Mouse (Mus musculus): ENCODE data around the gene Npepps.
"Not testable (repeated sequence)": the region's sequence is repeated elsewhere in the genome, so short reads cannot be mapped to it uniquely, and the experiment has no call there.

Gene Npepps

DNA sequence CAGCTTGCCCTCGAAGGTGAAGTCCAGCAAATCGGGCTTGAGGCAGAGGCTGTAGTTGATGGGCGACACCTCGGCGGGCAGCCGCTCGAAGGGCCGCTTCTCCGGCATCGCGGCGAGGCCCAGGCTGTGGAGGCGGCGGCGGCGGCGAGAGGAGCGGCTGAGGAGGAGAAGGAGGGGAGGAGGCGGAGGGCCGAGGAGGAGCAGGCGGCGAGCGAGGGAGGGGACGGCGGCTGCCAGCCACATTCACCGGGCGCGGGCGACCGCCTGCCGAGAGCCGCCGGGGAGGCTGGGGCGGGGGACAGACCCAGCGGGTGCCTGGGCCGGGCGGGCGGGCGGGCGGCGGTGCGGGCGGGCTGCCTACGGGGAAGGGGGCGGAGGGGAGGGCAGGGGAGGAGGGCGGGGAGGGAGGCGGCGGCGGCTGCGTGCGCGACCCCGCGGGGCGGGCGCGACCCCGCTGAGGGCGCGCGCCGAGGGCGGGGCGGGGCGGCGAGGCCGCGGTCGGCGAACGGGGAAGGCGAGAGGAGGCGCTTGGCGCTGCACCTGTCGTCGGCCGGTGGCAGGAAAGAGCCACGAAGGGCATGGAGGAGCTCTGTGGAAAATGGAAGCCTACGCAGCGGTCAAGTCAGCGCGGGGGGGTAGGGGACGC lies at the start of gene Npepps:
TSS of gene Npepps (minus strand) at position 423 of the 646 bp plus-strand sequence.
- DNase-seq (ENCODE audit: low spot score in 2 of 2) = peak; percentile 54 to 66

DNA sequence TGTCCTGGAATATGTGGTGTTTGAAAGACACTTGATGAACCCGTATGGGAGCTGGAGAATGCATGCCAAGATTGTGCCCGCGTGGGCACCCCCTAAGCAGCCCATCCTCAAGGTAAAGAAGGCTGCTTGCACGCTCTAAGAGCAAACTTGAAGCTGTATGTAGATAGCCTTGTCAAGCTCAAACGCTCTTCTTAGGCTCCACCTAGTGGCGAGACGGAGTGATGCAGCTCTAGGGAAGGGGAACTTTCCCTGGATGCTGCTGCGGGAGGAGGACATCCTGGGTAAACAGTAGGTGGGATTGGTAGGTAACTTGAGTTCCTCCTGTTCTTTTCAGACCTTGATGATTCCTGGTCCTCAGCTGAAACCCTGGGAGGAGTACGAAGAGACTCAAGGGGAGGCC lies 47.7 kb upstream of the Npepps start:
- DNase-seq (ENCODE audit: low spot score in 2 of 2) = peak; percentile 62 to 68

DNA sequence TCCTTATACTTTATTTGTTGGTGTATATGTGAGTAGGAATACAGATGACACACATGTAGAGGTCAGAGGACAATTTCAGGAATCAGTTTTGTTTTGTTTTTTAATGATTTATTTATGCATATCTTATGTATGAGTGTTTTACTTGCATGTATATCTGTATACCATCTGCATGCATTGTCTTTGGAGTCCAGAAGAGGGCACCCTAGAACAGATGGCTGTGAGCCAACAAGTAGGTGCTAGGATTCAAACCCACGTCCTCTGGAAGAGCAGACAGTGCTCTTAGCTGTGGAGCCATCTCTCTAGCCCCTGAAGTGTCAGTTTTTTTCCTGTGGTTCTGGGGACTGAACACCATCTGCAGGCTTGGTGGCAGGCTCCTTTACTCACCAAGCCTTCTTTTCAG lies 44.8 kb upstream of the Npepps start:
- DNase-seq (ENCODE audit: low spot score in 2 of 2) = no peak

DNA sequence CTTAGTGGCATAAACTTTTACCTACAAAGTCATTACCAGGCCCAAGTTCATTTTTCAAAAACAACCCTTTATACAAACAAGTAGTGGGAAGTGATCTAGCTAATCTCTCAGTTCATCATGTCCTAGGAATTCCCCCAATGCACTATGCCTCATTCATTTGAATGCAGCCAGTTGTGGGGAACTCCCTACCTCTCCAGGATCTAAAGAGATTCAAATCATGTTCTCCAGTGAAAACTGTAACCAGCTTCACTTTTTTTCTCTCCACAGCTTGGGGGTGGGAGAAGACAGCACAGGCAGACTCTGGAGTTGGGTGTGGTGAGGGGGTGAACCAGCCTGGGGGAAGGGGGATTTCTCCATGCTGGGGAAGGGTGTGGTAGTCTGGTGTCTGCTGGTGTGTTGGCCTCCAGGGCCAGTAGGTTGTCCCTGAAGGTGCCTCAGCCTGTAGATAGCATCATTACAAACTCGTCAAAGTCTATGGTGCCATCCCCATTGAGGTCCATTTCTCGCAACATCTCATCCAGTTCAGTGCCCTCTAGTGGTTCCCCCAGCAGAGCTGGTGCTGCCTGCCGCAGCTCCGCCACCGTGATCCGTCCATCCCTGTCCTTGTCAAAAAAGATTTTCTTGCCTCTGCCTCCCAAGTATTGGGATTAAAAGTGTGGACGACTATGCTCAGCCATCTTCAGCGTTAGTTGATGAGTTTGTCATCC lies 41.6 kb upstream of the Npepps start:
- not testable (repeated sequence) for DNase-seq (ENCODE audit: low spot score in 2 of 2)

DNA sequence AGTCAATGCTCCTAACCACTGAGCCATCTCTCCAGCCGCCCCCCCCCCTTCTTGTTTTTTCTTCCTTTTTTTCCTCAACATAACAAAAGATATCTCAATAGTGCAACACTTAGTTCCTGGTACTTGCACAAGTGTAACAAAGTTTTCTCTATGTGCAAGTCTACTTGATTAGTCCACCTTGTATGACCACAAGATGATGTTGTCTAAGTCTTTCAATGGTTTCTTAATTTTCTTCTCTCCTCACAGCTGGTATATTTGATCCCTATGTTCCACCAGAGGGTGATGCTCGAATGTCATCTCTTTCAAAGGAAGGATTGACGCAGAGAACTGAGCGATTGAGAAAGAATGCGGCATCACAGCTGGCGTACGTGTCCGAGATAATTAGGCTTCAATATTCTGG lies 40.8 kb upstream of the Npepps start:
- no peak for DNase-seq (ENCODE audit: low spot score in 2 of 2)

DNA sequence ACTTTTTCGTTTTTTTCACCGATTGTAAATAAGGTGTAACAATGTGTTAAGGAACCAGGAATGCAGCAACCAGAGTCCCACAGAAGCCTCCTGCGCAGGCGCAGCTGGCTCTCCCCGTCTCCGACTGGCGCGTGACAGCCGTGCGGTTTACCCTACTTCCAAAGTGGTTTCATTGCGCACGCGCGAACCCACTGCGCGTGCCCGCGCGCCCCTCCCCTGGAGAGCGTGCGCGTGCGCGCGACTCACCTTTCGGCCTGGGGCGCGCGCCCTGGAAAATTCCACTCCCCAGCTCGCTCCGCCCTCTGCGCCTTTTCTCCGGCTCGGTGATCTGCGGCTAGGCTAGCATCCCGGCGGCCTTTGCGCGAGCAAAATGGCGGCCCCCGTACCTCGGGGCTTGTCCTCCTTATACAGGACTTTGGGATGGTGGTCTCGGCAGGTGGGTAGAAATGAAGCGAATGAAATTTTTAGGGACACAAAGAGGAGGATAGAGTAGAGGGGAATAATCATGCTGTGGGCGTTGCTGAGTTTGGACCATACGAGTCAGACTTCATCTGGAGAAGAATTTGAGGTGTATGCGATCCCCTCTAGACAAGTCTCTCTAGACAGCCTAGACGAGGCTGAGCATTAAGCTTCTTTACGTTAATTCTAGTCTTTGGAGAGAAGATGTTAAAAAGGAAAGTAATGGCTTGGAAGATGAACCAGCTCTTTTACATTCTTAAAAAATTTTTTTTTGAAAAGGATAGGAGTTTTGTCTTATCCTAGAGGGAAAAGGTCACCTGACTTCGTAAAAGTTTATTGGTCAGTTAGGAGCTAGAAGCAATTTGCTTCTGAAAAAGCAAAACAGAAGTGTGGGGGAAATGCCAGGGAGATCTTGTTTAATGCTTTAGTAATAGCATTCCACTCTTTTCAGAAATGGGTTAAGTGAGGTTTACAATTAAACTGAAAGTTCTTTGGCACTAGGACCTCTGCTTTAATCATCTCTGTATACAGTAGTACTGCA lies 35.4 kb upstream of the Npepps start, which contains the start of gene Mrpl45:
TSS of gene Mrpl45 (plus strand) at position 213 of the 1,000 bp plus-strand sequence.
- peak; percentile 97 to 100 for DNase-seq (ENCODE audit: low spot score in 2 of 2)

DNA sequence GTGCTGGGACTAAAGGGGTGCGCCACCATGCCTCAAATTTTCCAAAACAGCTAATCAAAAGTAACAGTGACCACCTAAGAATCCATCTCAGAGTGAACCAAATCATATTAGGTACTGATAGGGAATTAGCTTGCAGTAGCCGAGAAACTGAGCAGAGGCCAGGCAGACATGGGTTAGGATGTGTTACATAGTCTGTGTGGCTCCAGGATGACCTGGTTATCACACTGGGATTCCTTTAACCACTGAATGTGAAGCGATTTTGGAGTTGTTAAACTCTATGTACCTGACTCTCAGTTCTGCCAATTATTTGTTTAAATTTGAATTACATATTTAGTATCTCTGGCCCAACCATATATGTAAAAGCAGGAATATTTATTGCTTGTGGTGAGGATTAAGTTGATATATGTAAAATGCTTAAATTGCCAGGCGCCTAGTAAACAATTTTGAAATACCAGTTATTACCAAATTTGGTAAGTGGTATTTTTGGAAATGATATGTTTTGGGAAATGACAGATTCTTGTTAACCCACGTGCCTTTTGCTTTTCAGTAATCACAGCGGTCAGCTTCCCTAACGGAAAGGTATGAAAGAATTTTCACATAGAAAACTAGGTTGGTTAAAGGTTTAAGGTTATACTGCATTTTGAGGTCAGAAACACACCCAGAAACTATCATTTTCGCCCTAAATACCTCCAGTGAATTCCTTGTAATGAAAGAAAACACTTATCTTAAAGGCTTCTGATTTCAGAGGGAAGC lies 34.5 kb upstream of the Npepps start:
- no peak for DNase-seq (ENCODE audit: low spot score in 2 of 2)

DNA sequence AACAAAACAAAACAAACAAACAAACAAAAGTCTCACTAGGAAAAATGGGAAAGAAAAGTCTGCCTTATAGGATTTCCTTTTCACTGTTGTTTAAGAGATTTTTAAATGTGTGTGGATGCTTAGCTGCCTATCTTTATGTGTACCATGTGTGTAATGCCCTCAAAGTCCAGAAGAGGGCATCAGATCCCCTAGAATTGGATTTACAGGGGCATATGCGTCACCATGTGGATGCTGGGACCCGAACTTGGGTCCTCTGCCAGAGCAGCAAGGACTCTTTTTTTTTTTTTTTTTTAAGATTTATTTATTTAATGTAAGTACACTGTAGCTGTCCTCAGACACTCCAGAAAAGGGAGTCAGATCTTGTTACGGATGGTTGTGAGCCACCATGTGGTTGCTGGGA lies 33.7 kb upstream of the Npepps start:
- no peak for DNase-seq (ENCODE audit: low spot score in 2 of 2)

DNA sequence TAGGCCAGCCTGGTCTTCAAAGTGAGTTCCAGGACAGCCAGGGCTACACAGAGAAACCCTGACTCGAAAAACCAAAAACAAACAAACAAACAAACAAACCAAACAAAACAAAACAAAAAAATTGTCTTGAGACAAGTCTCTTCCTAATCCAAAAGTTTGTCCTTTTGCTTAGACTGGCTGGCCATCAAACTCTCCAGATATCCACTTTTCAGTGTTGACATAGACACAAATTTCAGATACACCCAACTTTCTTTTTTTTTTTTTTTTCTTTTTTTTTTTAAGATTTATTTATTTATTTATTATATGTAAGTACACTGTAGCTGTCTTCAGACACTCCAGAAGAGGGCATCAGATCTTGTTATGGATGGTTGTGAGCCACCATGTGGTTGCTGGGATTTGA lies 32.4 kb upstream of the Npepps start:
- not testable (repeated sequence) for DNase-seq (ENCODE audit: low spot score in 2 of 2)

DNA sequence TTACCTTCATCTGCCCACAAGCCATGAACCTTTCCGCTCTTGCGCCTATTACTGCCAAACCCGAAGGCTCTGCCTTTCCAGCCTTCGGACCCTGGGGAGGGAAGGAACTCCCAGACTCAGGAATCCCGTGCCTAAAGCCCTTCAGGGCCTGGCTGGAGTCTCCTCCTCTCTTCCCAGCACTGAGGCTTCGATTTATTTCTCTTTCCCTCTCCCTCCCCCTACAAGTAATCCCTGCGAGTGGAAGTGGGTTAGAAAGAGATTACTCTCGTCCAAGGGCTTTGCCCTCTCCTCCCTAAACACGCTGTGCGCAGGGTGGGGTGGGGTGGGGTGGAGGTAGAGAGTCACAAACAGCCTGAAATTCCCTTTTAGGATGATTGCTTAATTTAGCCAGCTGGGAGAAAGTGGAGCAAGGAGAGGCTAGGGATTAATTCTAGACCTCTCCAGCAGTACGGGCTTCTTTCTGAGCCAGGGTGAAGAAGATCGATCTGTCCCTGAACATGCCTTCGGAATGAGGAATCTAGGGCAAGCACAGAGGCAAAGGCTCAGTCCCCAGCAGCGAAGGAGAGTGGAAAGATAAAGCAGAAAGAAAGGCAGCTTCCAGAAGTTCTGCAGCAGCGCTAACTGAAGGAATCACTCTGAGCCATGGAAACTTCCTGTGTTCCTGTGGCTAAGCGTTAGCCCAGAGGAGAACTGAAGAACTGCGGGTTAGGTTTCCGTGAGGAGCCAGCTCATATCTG lies 30.6 kb upstream of the Npepps start:
- DNase-seq (ENCODE audit: low spot score in 2 of 2) = peak; percentile 31 to 35

DNA sequence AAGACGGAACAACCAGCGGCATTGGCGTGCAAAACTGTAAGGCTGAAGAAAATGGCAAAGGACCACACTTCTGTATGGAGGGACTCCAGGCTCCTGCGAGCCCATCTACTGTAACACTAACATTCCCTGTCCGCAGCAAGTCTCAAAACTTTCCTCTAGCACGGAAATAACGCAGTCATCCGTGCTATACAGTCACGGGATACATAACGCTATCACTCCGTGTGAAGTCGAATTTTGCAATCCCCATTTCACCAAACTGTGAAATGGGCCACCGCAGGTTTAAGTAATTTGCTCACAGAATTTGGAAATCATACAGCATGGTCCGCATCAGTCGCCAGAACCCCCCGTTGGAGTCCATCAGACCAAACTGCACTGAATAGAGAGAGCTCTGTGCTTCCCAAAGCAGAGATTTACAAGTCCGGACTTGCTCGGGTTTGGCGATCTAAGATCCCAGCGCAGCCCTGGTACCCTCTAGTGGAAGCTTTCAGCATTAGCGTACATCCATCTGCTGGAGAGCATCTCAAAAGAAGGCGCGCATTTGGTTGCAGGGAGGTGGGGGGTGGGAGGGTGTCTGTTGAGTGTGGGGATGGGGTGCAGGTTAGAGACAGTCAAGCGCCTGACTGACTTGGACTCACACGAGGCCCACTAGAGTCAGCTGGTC lies 29.6 kb upstream of the Npepps start:
- peak; percentile 72 to 84 for DNase-seq (ENCODE audit: low spot score in 2 of 2)

DNA sequence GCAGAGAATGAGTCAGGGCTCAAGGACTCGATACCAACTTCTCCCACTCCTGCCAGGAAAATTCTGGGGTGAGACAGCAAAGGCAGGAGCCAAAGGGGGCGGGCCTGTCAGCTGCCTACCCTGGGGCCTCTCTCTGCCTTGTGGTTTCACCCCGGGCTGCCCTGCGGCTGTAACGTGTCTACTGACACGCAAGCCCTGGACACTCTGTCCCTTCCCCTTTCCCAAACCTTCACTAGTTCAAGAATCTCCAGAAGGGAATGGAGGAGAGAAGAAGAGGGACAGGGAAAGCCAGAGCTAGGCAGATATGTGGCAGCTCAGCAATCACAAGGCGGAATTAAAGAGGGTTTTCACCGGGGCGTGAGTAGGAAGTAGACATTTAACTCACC lies 29.0 kb upstream of the Npepps start:
- DNase-seq (ENCODE audit: low spot score in 2 of 2) = peak in 1 of 2 experiments; percentile 47

DNA sequence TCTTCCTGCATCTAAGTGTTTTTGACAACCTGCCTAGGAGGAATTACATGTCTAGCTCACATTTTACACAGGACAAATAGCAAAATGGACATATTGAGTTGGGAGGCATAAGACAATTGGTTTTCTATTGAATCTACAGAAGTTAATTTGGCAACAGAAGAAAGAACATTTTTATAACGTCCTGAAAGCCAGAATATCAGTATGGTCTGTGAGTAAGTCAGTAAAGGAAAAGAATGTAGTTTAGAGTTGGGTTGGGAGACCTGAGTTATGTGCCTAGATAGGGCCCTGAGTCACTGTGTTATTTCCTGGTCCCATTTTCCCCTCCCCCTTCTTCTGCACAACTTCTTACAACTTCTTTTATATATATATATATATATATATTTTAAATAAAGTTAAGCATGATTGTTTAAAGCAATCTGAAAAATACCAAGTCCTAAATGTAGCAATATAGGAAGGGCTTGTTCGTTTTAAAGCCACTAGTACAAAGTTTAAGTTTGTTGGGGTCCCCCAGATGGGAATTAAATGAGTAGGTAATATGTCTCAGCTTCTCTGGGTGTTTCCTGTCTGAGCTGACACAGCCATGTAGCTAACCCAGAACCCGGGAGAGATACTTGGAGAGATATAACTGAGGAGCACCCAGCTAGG lies 28.5 kb upstream of the Npepps start:
- DNase-seq (ENCODE audit: low spot score in 2 of 2) = no peak

DNA sequence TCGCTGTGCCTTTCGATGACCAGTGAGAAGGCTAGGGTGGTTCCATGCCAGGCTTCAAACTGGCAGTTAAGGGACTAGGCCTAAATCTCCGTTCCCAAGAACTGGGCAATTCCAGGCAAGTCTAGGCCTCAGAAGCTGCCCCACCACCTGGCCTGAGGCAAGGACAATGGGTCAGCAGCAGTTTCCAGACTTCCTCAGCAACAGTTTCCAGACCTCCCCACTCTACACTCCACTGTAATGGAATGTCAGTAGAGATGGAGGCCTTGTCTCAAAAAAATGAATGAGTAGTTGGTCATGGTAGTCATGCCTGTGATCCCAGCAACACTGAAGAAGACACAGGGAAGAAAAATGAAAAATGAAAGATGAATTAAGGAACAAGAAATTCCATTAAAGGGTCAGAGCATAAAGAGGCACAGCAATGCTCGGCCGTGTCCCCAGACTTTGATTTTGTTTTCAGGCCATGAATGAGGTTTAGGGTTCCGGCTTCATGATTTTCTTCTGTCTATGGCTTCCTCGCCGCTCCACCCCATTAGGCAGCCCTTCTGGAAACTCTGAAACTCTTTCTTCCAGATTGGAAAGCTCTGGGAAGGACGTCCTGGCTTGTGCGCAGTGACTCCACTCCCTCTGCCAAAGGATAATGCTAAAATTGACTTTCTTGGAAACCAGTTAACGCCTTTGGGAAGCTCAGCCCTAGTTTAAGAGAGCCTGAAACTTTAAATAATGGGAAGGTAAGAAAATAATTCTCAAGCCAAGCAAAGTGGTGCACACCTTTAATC lies 27.0 kb upstream of the Npepps start:
- no peak for DNase-seq (ENCODE audit: low spot score in 2 of 2)

DNA sequence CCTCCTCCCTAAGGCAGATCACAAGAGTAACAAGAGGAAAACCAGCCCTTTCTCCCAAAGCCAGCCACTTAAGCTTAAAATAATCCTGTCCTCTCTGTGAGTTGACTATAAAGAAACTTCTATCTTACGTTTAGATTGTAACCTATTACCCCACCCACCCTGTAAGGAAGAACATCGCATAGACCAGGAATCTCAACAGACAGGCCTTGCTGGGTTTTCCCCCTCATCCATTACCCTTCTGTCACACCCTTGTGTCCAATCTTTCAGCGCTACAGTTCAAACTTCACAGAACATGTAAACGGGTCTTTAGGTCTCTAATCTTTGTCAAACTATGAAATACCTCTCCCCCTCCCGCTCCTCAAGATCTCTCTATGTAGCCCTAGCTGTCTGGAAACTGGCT lies 24.2 kb upstream of the Npepps start:
- DNase-seq (ENCODE audit: low spot score in 2 of 2) = no peak

DNA sequence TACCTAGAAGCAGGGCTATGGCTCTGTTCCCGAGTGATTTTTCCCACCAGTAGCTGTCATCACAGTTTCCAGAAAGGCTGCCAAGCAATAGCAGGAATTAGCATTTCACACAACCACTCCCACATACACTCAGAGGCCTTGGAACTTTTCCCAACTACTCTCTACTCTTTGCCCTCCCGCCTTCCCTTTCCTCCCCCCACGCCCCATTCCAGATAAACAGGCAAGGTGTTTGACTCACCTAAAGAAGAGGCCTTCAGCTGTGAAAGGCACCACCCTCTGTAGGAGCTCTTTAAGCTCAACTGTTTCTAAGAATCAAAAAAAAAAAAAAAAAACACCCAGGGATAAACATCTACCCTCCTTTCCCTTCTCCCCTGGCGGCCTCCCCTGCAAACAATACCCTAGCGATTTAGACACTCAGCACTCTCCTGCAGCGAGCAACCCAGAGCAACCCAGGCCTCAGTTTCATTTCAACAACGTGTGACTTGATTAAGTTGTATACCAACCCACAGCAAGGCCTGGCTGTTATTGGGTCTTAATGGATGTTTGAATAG lies 21.9 kb upstream of the Npepps start:
- peak in 1 of 2 experiments; percentile 57 for DNase-seq (ENCODE audit: low spot score in 2 of 2)

DNA sequence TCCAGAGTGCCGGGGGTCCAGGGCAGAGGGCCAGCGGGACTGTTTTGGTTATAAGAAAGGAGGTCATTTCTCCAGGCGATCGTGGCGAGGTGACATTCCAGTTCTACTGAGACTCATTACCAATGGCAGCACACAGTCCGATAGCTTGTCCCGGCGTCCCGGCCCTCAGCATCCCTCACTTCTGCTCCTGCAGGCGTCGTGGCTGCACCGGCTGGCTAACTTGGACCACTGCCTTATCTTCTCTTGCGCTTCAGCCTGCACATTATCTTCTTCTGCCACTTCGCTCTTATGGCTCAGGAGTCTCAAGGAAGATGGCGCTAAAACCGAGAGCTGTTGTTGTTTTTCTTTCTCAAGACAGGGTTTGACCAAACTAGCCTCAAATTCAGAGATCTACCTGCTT lies 21.0 kb upstream of the Npepps start:
- no peak for DNase-seq (ENCODE audit: low spot score in 2 of 2)

DNA sequence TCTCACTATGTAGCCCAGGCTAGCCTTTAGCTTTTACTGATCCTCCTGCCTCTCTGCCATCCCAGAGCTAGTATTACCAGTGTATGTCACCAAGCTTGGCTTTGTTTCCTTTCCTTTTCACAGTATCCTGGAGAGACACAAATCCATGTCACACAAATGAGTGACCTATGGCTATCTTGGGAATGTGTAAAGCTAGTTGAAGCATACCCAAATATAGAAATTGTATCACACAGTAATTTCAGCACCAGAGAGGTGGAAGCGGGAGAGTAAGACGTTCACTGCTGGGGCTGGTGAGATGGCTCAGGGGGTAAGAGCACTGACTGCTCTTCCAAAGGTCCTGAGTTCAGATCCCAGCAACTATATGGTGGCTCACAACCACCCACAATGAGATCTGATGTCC lies 19.5 kb upstream of the Npepps start:
- no peak for DNase-seq (ENCODE audit: low spot score in 2 of 2)

DNA sequence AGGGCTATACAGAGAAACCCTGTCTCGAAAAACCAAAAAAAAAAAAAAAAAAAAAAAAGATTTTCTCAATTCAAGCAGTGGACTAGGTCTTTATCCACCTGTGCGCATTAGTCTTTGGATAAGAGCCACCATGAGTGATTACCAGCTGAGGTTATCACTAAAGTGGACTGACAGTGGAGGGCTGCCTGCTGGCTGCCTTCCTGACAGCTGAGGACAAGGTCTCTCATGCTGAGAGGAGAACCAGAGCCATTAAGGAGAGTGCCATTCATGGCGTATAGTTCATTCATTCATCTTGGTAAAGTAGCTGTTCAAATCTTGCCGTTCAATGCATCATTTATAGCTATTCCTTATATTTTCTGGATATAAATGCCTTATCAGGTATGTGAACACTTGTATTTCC lies 16.1 kb upstream of the Npepps start:
- no peak for DNase-seq (ENCODE audit: low spot score in 2 of 2)

All from frontal cortex, postnatal 36 days (tissue).